Mouse (Mus musculus) neutrophil, adult 83 days (primary cell): ENCODE measurements around the gene Pih1d3. TPM values are rescaled to one million over a fixed set of nuclear protein-coding genes. Genes with fewer than 3 reads are reported as not detected.

Experiments used
- total RNA-seq, 2 experiments: library from RNA; stranded (reverse); gene quantifications; one replicate each; pipeline ENCODE4 v1.2.4; 2023

The Pih1d3 gene
- not detected for total RNA-seq

DNA sequence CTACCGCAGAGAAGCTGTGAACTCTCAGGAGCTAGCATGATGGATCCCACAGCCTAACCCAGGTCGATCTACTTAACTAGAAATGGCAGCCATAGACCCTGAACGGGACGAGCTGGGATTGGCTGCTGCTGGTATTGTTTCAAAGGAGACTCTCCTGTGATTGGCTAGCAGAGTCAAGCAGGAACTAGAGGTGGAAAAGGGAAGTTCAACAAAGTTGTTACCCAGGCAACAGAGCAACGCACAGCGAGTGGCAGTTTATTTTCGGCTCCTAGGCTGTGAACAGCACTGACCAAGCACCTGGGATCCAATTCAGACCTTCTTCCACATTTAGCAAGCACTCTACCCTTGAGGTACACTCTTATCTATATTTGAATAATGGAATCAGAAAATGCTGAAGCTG lies at the start of gene Pih1d3, which contains the start of gene 4931428L18Rik:
TSS of gene Pih1d3 (plus strand) at position 275 of the 400 bp plus-strand sequence.
TSS of gene 4931428L18Rik (minus strand) at position 121 of the 400 bp plus-strand sequence.

DNA sequence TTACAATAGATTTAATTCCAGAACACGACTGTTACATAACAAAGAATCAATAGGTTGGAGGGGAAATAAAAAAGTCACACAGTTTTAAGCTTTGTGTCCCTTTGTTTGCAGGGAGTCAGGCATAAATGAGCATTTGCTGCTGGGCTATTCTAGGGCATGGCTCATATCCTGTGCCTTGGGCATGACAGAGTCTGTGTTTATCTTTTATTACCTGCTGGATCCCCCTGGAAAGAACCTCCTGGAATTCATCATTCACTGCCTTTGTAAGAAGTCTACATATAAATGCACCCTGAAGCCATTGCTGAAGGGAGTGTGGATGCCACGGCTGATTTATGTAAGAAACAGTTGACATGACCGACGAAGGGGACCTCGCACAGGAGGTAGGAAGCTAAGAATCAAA lies 46.5 kb upstream of the Pih1d3 start, which contains the start of gene Lgsn:
TSS of gene Lgsn (plus strand) at position 301 of the 400 bp plus-strand sequence.

Other genes starting within 250 kb of the Pih1d3 start
- gene AC153137.1, start 244.9 kb upstream of the Pih1d3 start, total RNA-seq, result not detected
- gene Lgsn, start 46.4 kb upstream of the Pih1d3 start, total RNA-seq, result not detected
- gene 4931428L18Rik, start 154 bp upstream of the Pih1d3 start, total RNA-seq, result under 1 TPM in 1 of 2 experiments, not detected in 1; 0.68 TPM